Mouse (Mus musculus) large intestine, adult 2 months (tissue): ENCODE results near the gene D630039A03Rik. TPM values are rescaled to one million over a fixed set of nuclear protein-coding genes. Genes with fewer than 3 reads are reported as not detected.

Source experiments
- polyA plus RNA-seq: library from polyadenylated mRNA; depleted of rRNA; stranded (reverse); fragments of >200 nt; gene quantifications from 2 replicates; pipeline ENCODE4 v1.2.3, GENCODE M21; 2012; rRNA removed

D630039A03Rik gene
- polyA plus RNA-seq, 1 experiment: 13.7 TPM

Other genes with a start within 250 kb of the D630039A03Rik start
- gene Akap2, start 198.6 kb downstream of the D630039A03Rik start, polyA plus RNA-seq: 7.4 and 15.1 TPM in 2 replicates
- gene Txn1, start 40.1 kb upstream of the D630039A03Rik start, polyA plus RNA-seq: 601 and 707 TPM in 2 replicates
- gene Txndc8, start 92.8 kb upstream of the D630039A03Rik start, polyA plus RNA-seq: not detected in 2 replicates